Mouse (Mus musculus) liver, adult 2 months (tissue): ENCODE measurements around the gene Sec14l3.
"Not testable (repeated sequence)": the region's sequence is repeated elsewhere in the genome, so short reads cannot be mapped to it uniquely, and the experiment has no call there.

Source experiments
- CTCF ChIP-seq: fragments of 200-500 bp; IDR thresholded peaks from 2 replicates; pipeline ENCODE4 v1.5.1; 2011; ENCODE audit warnings: low read depth, low read length, control low read depth
- POLR2A ChIP-seq: fragments of 200-500 bp; IDR thresholded peaks from 2 replicates; pipeline ENCODE4 v1.6.1; 2011; ENCODE audit warnings: low read length, control low read depth; ENCODE audit not compliant: insufficient read depth; ENCODE audit errors: extremely low read depth

GRCm38 (mm10) chr11:4022111-4022510, 42.5 kb upstream of the Sec14l3 start:
- not testable (repeated sequence) for TF ChIP-seq CTCF, POLR2A
